Mouse (Mus musculus): ENCODE measurements around the gene Tpi1.

DNA sequence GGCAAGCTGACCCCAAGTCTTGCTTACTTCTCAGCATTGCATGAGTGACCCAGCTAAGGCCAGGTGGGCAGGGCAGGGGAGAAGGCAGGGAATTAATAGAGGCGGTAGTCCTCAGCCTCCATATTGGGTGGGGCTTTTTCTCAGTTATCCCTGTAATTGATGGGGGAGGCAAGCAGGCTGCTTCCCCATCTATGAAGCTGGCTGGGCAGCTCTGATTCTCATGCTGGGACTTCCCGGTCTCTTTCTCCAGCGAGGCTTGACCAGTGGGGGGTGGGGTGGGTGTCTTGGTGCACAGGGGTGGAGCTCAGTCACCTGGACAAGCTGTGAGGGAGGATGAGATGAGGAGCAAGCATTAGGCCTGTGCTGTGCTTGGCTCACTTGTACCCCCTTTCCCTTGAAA lies 47.7 kb upstream of the Tpi1 start:
- TF ChIP-seq CTCF (IDR thresholded peaks at IDR 0.05; ENCODE audit: borderline replicate concordance, control insufficient read depth, extremely low read depth, insufficient read depth, low read length, poor library complexity) (no peak), POLR2A (IDR thresholded peaks at IDR 0.05; ENCODE audit: control insufficient read depth, extremely low read depth, insufficient read depth, low read length, poor library complexity) (no peak)

Measured in thymus, adult 2 months (tissue).